In the genomic region with DNA sequence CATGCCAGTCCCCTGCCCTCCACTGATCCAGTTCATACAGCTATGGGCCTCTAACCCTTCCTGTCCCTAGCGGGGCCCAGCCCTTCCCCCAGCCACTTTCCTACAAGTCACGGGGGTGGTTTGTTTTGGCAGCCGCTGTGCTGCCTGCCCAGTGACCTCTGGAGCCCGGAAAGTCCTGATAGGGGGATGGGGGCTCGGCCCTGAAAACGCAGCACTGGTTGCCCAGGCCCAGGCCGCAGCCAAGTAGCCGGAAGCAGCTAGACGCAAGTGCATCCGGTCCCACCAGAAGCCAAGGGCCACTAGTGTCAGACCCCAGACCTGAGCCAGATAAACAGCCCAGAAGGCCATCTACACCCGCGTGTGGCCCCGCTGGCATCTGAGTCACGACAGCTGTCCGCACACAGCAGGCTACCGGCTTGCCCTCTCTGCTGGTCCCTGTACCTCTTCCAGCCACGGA, we compare ENCODE assay signal across 8 mouse cellular contexts. TPM values are rescaled to one million over a fixed set of nuclear protein-coding genes. Genes with fewer than 3 reads are reported as not detected.
DNase-seq lines count a peak whose midpoint lies in the region; ATAC-seq and TF ChIP-seq lines count a peak whose summit lies in the region.

No protein-coding gene starts in this region.

- intact Hi-C loops in heart, adult 2 months (cut with DNase I): no loop called here

- no peak overlapping the region for H3K4me3 ChIP-seq in midbrain, embryonic 10.5 days
- H3K4me3 ChIP-seq in midbrain, postnatal 0 days (ENCODE audit: low read depth, low read length): no peak overlapping the region
- peak overlapping the region; percentile 5; the same call in 1 of the 2 replicates for H3K4me3 ChIP-seq in heart, adult 2 months
- no peak overlapping the region for H3K4me3 ChIP-seq in kidney, embryonic 14.5 days (ENCODE audit: low read length)
- H3K4me3 ChIP-seq in lung, embryonic 15.5 days: 0 out of 2 replicates have a peak overlapping the region, but pooled peaks have one; percentile 27

- DNase-seq in midbrain, embryonic 10.5 days (ENCODE audit: low spot score): peak; percentile 45
- no peak for DNase-seq in midbrain, postnatal 0 days (ENCODE audit: low spot score)
- DNase-seq in cerebellum, adult 9-10 months: peak; percentile 83
- peak; percentile 80 to 87 for DNase-seq in heart, adult 2 months
- DNase-seq in c-Kit-positive CD71-positive TER-119-positive erythroid progenitor cells, embryonic 14.5 days (ENCODE audit: low spot score): no peak

- H3K9me3 ChIP-seq in midbrain, embryonic 10.5 days (replicated peaks): no peaks in the 10 kb centered on the region
- H3K9me3 ChIP-seq in midbrain, postnatal 0 days (ENCODE audit: low read length): no peaks in the 10 kb centered on the region
- H3K9me3 ChIP-seq in kidney, embryonic 14.5 days (ENCODE audit: control insufficient read depth, low read length): no peaks in the 10 kb centered on the region
- no peaks in the 10 kb centered on the region for H3K9me3 ChIP-seq in lung, embryonic 15.5 days

- H3K79me2 ChIP-seq in heart, adult 2 months (replicated peaks; ENCODE audit: control insufficient read depth, insufficient read depth, low read length): no peaks in the 10 kb centered on the region

- H3K27ac ChIP-seq in midbrain, embryonic 10.5 days (replicated peaks): peak overlapping the region; percentile 43
- H3K27ac ChIP-seq in midbrain, postnatal 0 days (ENCODE audit: low read depth, low read length): no peak overlapping the region
- peak overlapping the region; percentile 83 for H3K27ac ChIP-seq in heart, adult 2 months
- peak overlapping the region; percentile 71 for H3K27ac ChIP-seq in kidney, embryonic 14.5 days (ENCODE audit: low read depth, low read length)
- peak overlapping the region; percentile 50 for H3K27ac ChIP-seq in lung, embryonic 15.5 days

- WGBS in midbrain, embryonic 10.5 days: 34% methylated on average over 17 of the region's 17 CpGs
- WGBS in midbrain, postnatal 0 days: 39% methylated on average over 17 of the region's 17 CpGs
- 6% methylated on average over 17 of the region's 17 CpGs for WGBS in heart, adult 2 months
- 7% methylated on average over 17 of the region's 17 CpGs for WGBS in kidney, embryonic 14.5 days
- WGBS in lung, embryonic 15.5 days: 15% methylated on average over 17 of the region's 17 CpGs

- no peak for TF ChIP-seq CTCF in midbrain, postnatal 0 days (IDR thresholded peaks at IDR 0.05)
- TF ChIP-seq CTCF in heart, adult 2 months (IDR thresholded peaks at IDR 0.05): no peak

- ATAC-seq in midbrain, postnatal 0 days (ENCODE audit: low FRiP score): no peak
- peak; percentile 29 for ATAC-seq in kidney, embryonic 14.5 days (ENCODE audit: low FRiP score, low TSS enrichment)
- ATAC-seq in lung, embryonic 15.5 days (ENCODE audit: borderline replicate concordance, extremely low read depth, low FRiP score, low TSS enrichment): peak; percentile 58; the same call in 1 of the 2 replicates
- ATAC-seq in erythroid progenitor cell, adult 5-6 weeks (replicated peaks; ENCODE audit: low FRiP score, poor library complexity, severe bottlenecking): no peak

- H3K36me3 ChIP-seq in midbrain, embryonic 10.5 days: no peaks in the 10 kb centered on the region
- no peaks in the 10 kb centered on the region for H3K36me3 ChIP-seq in midbrain, postnatal 0 days (ENCODE audit: insufficient read depth, low read length)
- H3K36me3 ChIP-seq in heart, adult 2 months (ENCODE audit: control insufficient read depth, insufficient read depth, low read length): no peaks in the 10 kb centered on the region
- H3K36me3 ChIP-seq in kidney, embryonic 14.5 days (ENCODE audit: control insufficient read depth, insufficient read depth, low read length): no peaks in the 10 kb centered on the region
- no peaks in the 10 kb centered on the region for H3K36me3 ChIP-seq in lung, embryonic 15.5 days

- peaks cover 21% of the 10 kb centered on the region for H3K27me3 ChIP-seq in midbrain, embryonic 10.5 days (ENCODE audit: low read depth, poor library complexity, severe bottlenecking)
- no peaks in the 10 kb centered on the region for H3K27me3 ChIP-seq in midbrain, postnatal 0 days (ENCODE audit: insufficient read depth, low read length)
- no peaks in the 10 kb centered on the region for H3K27me3 ChIP-seq in heart, adult 2 months (ENCODE audit: control insufficient read depth, insufficient read depth, low read length)
- H3K27me3 ChIP-seq in kidney, embryonic 14.5 days (ENCODE audit: control insufficient read depth, insufficient read depth, low read length): no peaks in the 10 kb centered on the region
- no peaks in the 10 kb centered on the region for H3K27me3 ChIP-seq in lung, embryonic 15.5 days

- H3K4me1 ChIP-seq in midbrain, embryonic 10.5 days: peaks cover 38% of the 10 kb centered on the region
- no peaks in the 10 kb centered on the region for H3K4me1 ChIP-seq in midbrain, postnatal 0 days (ENCODE audit: insufficient read depth, low read length)
- H3K4me1 ChIP-seq in heart, adult 2 months (ENCODE audit: control insufficient read depth, insufficient read depth, low read length): peaks cover 7% of the 10 kb centered on the region
- peaks cover 25% of the 10 kb centered on the region for H3K4me1 ChIP-seq in kidney, embryonic 14.5 days (ENCODE audit: control insufficient read depth, insufficient read depth, low read length)
- H3K4me1 ChIP-seq in lung, embryonic 15.5 days: peaks cover 27% of the 10 kb centered on the region

- no peak overlapping the region for H3K4me2 ChIP-seq in midbrain, postnatal 0 days (ENCODE audit: low read depth, low read length, poor library complexity, severe bottlenecking)
- peak overlapping the region; percentile 36 for H3K4me2 ChIP-seq in kidney, embryonic 14.5 days (replicated peaks; ENCODE audit: low read depth, low read length)
- peak overlapping the region; percentile 53 for H3K4me2 ChIP-seq in lung, embryonic 15.5 days

- no peak overlapping the region for H3K9ac ChIP-seq in midbrain, postnatal 0 days (replicated peaks; ENCODE audit: low read length, poor library complexity, severe bottlenecking)
- peak overlapping the region; percentile 63 for H3K9ac ChIP-seq in heart, adult 2 months (ENCODE audit: low read depth, low read length)
- peak overlapping the region; percentile 34; the same call in 1 of the 2 replicates for H3K9ac ChIP-seq in kidney, embryonic 14.5 days (ENCODE audit: low read depth, low read length)
- no peak overlapping the region for H3K9ac ChIP-seq in lung, embryonic 15.5 days

- no peak for TF ChIP-seq POLR2A in heart, adult 2 months (IDR thresholded peaks at IDR 0.05; ENCODE audit: insufficient read depth, low read depth, low read length)

- TF ChIP-seq EP300 in heart, adult 2 months (IDR thresholded peaks at IDR 0.05; ENCODE audit: insufficient read depth, low read depth, low read length): no peak

RNA-seq across cellular contexts. Expression of a gene that starts 0.5 kb away (rescaled TPM):
- polyA plus RNA-seq in midbrain, embryonic 10.5 days (2016; fragmentation: Nextera tagmentation; extraction: Ambion mirVana): 1.00 and 1.5 TPM in 2 replicates
- 0.49 and 2.6 TPM in 2 replicates for total RNA-seq in midbrain, postnatal 0 days (2014; rRNA removed)
- polyA plus RNA-seq in midbrain, postnatal 0 days (2015; fragmentation: Nextera tagmentation; extraction: Ambion mirVana): 0.62 TPM in 1 of 2 replicates, not detected in the other
- 1 to 10 TPM; 1.7 to 2.6 TPM for total RNA-seq in heart, adult 2 months (2021)
- 2.8 and 5.1 TPM in 2 replicates for polyA plus RNA-seq in heart, adult 2 months (2012; rRNA removed)
- polyA plus RNA-seq in kidney, embryonic 14.5 days (2014; fragmentation: Nextera tagmentation; extraction: Ambion mirVana): 26.4 and 27.5 TPM in 2 replicates
- 14.6 and 16.7 TPM in 2 replicates for polyA plus RNA-seq in lung, embryonic 15.5 days (2015; fragmentation: Nextera tagmentation; extraction: Ambion mirVana)
- 5.9 TPM in 1 of 2 replicates, not detected in the other for total RNA-seq in erythroid progenitor cell, adult 5-6 weeks (2015; ENCODE audit: low replicate concordance)
- not detected in 2 replicates for total RNA-seq in erythroid progenitor cell, adult 5-6 weeks (2017; ENCODE audit: low replicate concordance)

RNA-seq across cellular contexts. Expression of a gene that starts 11.2 kb away (rescaled TPM):
- polyA plus RNA-seq in midbrain, embryonic 10.5 days (2016; fragmentation: Nextera tagmentation; extraction: Ambion mirVana): 0.55 and 0.80 TPM in 2 replicates
- 45.0 and 57.5 TPM in 2 replicates for total RNA-seq in midbrain, postnatal 0 days (2014; rRNA removed)
- 32.3 and 35.8 TPM in 2 replicates for polyA plus RNA-seq in midbrain, postnatal 0 days (2015; fragmentation: Nextera tagmentation; extraction: Ambion mirVana)
- total RNA-seq in heart, adult 2 months (2021): 10 to 100 TPM; 31.8 to 32.5 TPM
- 39.7 and 41.9 TPM in 2 replicates for polyA plus RNA-seq in heart, adult 2 months (2012; rRNA removed)
- 1.0 and 1.6 TPM in 2 replicates for polyA plus RNA-seq in kidney, embryonic 14.5 days (2014; fragmentation: Nextera tagmentation; extraction: Ambion mirVana)
- polyA plus RNA-seq in lung, embryonic 15.5 days (2015; fragmentation: Nextera tagmentation; extraction: Ambion mirVana): 1.5 and 1.8 TPM in 2 replicates
- not detected in 2 replicates for total RNA-seq in erythroid progenitor cell, adult 5-6 weeks (2015; ENCODE audit: low replicate concordance)
- total RNA-seq in erythroid progenitor cell, adult 5-6 weeks (2017; ENCODE audit: low replicate concordance): 1.3 TPM in 1 of 2 replicates, not detected in the other

RNA-seq across cellular contexts. Expression of a gene that starts 39.1 kb away (rescaled TPM):
- polyA plus RNA-seq in midbrain, embryonic 10.5 days (2016; fragmentation: Nextera tagmentation; extraction: Ambion mirVana): 3.0 and 3.4 TPM in 2 replicates
- total RNA-seq in midbrain, postnatal 0 days (2014; rRNA removed): 3.7 TPM in 1 of 2 replicates, not detected in the other
- 0.47 TPM in 1 of 2 replicates, not detected in the other for polyA plus RNA-seq in midbrain, postnatal 0 days (2015; fragmentation: Nextera tagmentation; extraction: Ambion mirVana)
- 1 to 10 TPM; 1.6 to 2.5 TPM for total RNA-seq in heart, adult 2 months (2021)
- 4.9 and 5.5 TPM in 2 replicates for polyA plus RNA-seq in heart, adult 2 months (2012; rRNA removed)
- polyA plus RNA-seq in kidney, embryonic 14.5 days (2014; fragmentation: Nextera tagmentation; extraction: Ambion mirVana): 13.4 and 18.2 TPM in 2 replicates
- 50.1 and 54.3 TPM in 2 replicates for polyA plus RNA-seq in lung, embryonic 15.5 days (2015; fragmentation: Nextera tagmentation; extraction: Ambion mirVana)
- total RNA-seq in erythroid progenitor cell, adult 5-6 weeks (2015; ENCODE audit: low replicate concordance): not detected in 2 replicates
- total RNA-seq in erythroid progenitor cell, adult 5-6 weeks (2017; ENCODE audit: low replicate concordance): not detected in 2 replicates

RNA-seq across cellular contexts. Expression of a gene that starts 40.1 kb away (rescaled TPM):
- 90.0 and 120 TPM in 2 replicates for polyA plus RNA-seq in midbrain, embryonic 10.5 days (2016; fragmentation: Nextera tagmentation; extraction: Ambion mirVana)
- total RNA-seq in midbrain, postnatal 0 days (2014; rRNA removed): 253 and 270 TPM in 2 replicates
- polyA plus RNA-seq in midbrain, postnatal 0 days (2015; fragmentation: Nextera tagmentation; extraction: Ambion mirVana): 160 and 177 TPM in 2 replicates
- total RNA-seq in heart, adult 2 months (2021): 10 to 100 TPM; 27.9 to 33.7 TPM
- 49.2 and 64.3 TPM in 2 replicates for polyA plus RNA-seq in heart, adult 2 months (2012; rRNA removed)
- polyA plus RNA-seq in kidney, embryonic 14.5 days (2014; fragmentation: Nextera tagmentation; extraction: Ambion mirVana): 50.3 and 61.9 TPM in 2 replicates
- polyA plus RNA-seq in lung, embryonic 15.5 days (2015; fragmentation: Nextera tagmentation; extraction: Ambion mirVana): 63.0 and 65.5 TPM in 2 replicates
- 19.1 and 38.6 TPM in 2 replicates for total RNA-seq in erythroid progenitor cell, adult 5-6 weeks (2015; ENCODE audit: low replicate concordance)
- 6.7 and 29.1 TPM in 2 replicates for total RNA-seq in erythroid progenitor cell, adult 5-6 weeks (2017; ENCODE audit: low replicate concordance)

RNA-seq across cellular contexts. Expression of a gene that starts 56.5 kb away (rescaled TPM):
- 1.1 and 1.2 TPM in 2 replicates for polyA plus RNA-seq in midbrain, embryonic 10.5 days (2016; fragmentation: Nextera tagmentation; extraction: Ambion mirVana)
- total RNA-seq in midbrain, postnatal 0 days (2014; rRNA removed): 1.2 and 1.3 TPM in 2 replicates
- 0.56 and 0.81 TPM in 2 replicates for polyA plus RNA-seq in midbrain, postnatal 0 days (2015; fragmentation: Nextera tagmentation; extraction: Ambion mirVana)
- total RNA-seq in heart, adult 2 months (2021): 1 to 10 TPM; 3.8 to 3.9 TPM
- polyA plus RNA-seq in heart, adult 2 months (2012; rRNA removed): 5.4 and 6.5 TPM in 2 replicates
- 0.47 TPM in 1 of 2 replicates, not detected in the other for polyA plus RNA-seq in kidney, embryonic 14.5 days (2014; fragmentation: Nextera tagmentation; extraction: Ambion mirVana)
- polyA plus RNA-seq in lung, embryonic 15.5 days (2015; fragmentation: Nextera tagmentation; extraction: Ambion mirVana): 0.21 and 0.35 TPM in 2 replicates
- total RNA-seq in erythroid progenitor cell, adult 5-6 weeks (2015; ENCODE audit: low replicate concordance): not detected in 2 replicates
- 0.51 TPM in 1 of 2 replicates, not detected in the other for total RNA-seq in erythroid progenitor cell, adult 5-6 weeks (2017; ENCODE audit: low replicate concordance)

Comparison
In these comparisons a context has a peak if more than half of its experiments do, and no peak if none do; other contexts are left out.
1. DNase-seq: peak in midbrain, embryonic 10.5 days (single experiment), cerebellum, adult 9-10 months (single experiment) and heart, adult 2 months (2 of 2); none in midbrain, postnatal 0 days (single experiment) and c-Kit-positive CD71-positive TER-119-positive erythroid progenitor cells, embryonic 14.5 days (single experiment).
2. RNA of a gene that starts 11.2 kb away (polyA plus RNA-seq): 39.7 to 41.9 TPM in heart, adult 2 months and 32.3 to 35.8 TPM in midbrain, postnatal 0 days; 1.5 to 1.8 TPM in lung, embryonic 15.5 days, 1.0 to 1.6 TPM in kidney, embryonic 14.5 days and 0.55 to 0.80 TPM in midbrain, embryonic 10.5 days; every median in the first group is over 10 times any median in the second.
3. H3K4me3 ChIP-seq: peak in heart, adult 2 months (single experiment) and lung, embryonic 15.5 days (single experiment); none in midbrain, embryonic 10.5 days (single experiment), midbrain, postnatal 0 days (single experiment) and kidney, embryonic 14.5 days (single experiment).
4. ATAC-seq: peak in kidney, embryonic 14.5 days (single experiment) and lung, embryonic 15.5 days (single experiment); none in midbrain, postnatal 0 days (single experiment) and erythroid progenitor cell, adult 5-6 weeks (single experiment).
5. H3K9ac ChIP-seq: peak in heart, adult 2 months (single experiment) and kidney, embryonic 14.5 days (single experiment); none in midbrain, postnatal 0 days (single experiment) and lung, embryonic 15.5 days (single experiment).